Mouse (Mus musculus) erythroid progenitor cell, adult 5-6 weeks (primary cell): Measurements from ENCODE around the gene Srpr. TPM values are rescaled to one million over a fixed set of nuclear protein-coding genes. Genes with fewer than 3 reads are reported as not detected.

ENCODE experiments used
- ATAC-seq: replicated peaks from 2 replicates; pipeline ENCODE4 v1.8.0; 2016; ENCODE audit warnings: moderate number of reproducible peaks, mild to moderate bottlenecking, moderate TSS enrichment, inconsistent platforms; ENCODE audit not compliant: poor library complexity, low FRiP score, severe bottlenecking
- total RNA-seq, 2 experiments: library from RNA; stranded (forward) in 1 of 2; stranded (reverse) in 1 of 2; fragments of 150-400 nt in 1 of 2; fragments of 186-747, 209-891 nt in 1 of 2; gene quantifications; 2 replicates each; pipeline versions ENCODE4 v1.2.3 to v1.2.4; 2015 to 2017; ENCODE audit warnings: low replicate concordance in 2 of 2

Srpr gene
- total RNA-seq, 2 experiments from 2014 or later: 48.6 to 66.9 TPM

DNA sequence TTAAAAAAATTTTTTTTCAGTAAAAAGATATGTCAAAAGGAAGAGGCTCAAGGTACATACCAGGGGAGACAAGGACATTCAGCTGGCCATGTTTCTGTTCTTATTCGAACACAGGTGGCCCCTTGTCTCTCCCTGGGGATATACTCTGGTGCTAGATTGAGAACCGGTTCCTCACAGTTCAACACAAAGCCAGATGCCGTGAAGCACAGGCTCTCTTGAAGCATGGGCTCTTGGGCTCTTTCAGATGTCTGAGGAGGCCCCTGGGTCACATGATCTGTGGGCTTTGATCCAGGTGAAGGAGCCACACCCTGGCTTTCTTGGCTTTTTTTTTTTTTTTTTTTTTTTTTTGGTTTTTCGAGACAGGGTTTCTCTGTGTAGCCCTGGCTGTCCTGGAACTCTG is 13.5 kb upstream of the Srpr start:
- no peak for ATAC-seq

DNA sequence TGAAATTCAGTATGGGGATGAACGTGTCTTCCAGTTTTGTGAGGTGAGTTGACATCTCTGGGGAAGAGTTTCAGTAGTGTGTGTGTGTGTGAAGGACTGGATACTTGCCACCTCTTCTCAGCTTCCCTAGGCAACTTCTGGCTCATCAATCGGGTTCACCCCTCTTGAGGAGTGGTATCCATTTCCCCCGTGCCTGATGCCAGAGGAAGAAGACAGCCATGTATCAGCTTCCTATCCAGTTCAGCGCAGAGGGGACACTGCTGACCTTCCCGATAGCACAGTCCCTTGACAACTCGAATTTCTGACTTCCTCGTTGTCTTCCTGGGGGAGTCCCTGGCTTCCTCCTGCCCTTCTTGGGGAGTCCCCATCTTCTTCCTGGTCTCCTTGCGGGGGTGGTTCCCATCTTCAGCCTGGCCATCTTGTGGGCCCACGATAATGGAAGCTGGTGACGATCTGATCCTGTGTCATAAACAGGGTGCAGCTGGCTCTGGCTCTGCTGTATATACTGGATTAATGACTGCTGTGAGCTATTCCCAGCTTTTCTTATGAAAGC is 12.5 kb upstream of the Srpr start:
- ATAC-seq: no peak

- no peak; the same call in 1 of the 2 replicates for ATAC-seq
Observed at GRCm38 (mm10) chr9:35188700-35189099, 11.3 kb upstream of the Srpr start.

DNA sequence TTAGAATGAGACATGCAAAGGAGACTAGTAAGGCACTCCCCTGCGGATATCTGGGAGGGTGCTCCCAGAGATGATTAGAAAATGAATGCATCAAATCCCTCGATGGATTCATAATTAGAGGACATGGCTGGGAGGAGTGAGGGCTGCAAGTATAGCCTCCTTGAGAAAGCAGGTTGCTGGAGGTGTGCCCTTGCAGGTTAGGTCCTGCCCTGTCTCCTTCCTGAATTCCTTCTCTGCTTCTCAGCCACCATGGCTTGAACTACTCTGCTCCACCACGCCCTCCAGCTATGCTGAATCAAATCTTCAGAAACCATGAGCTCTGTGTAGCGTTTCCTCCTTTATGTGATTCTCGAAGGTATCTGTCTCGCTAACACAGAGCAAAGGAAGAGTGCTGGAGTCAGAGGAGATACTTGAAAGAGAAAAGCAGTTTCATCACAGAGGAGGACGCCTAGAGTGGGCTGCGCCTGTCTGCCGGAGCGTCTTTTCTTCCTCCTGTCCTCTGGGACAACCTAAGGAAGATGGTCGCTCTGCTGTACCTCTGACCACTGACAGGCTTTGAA is 6.9 kb upstream of the Srpr start:
- no peak for ATAC-seq

DNA sequence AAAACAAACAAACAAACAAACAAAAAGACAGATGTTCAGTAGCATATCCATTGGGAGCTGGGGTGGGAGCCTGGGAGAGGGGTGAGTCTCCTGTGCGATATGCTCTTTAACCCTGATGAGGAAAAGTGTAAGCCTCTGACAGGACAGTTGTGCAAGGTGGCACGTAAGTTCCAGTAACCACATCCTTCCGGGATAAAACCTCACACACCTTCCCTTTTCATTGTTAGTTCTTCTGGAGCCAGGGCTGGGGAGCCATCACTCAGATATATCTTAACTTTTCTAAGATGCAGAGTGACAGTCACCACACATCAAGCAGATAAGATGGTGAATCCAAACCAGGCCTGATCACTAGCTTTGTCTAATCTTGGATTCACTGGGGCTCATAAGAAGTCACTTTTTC is 5.9 kb upstream of the Srpr start:
- no peak for ATAC-seq

DNA sequence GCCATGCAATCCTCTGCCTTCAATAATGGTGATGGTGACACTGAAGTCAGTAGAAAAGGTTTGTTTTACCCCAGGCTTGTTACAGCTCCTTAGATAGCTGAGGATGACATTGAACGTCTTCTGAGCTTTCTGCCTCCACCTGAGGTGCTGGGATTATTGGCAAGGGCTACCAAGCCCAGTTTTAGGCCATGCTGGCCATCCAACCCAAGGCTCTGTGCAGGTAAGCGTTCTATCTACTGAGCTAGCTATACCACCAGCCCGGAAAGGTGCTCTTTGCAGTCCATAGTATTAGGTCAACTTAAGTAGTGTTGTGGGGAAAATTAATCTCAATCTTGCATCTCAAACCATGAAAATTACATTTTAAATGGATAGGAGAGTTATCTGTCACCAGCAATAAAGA is 2.4 kb upstream of the Srpr start:
- no peak for ATAC-seq

DNA sequence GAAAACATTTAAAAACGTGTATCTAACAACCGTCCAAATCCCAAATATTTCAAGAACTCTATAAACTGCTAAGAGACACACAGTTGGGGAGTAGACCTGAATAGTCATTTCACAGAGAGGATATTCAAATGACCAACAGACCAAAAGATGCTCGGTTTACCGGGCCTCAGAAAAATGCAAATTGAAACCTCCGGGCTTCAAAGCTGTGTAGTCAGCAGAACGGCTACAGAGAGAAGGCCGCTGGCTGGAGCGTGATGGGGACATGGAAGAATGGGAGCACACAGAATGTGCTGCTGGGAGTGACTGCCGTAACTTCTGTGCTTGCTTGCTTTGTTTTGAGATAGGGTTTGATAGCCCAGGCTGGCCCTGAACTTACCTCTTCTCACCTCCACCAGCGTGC is 1.6 kb upstream of the Srpr start:
- ATAC-seq: no peak

GRCm38 (mm10) chr9:35198945-35199771 is 817 bp upstream of the Srpr start:
- ATAC-seq: no peak

- peak; percentile 48 for ATAC-seq
Observed at GRCm38 (mm10) chr9:35200529-35201060, 620 bp downstream of the Srpr start.

- ATAC-seq: no peak
Observed at GRCm38 (mm10) chr9:35203536-35203935, 3.6 kb downstream of the Srpr start.

- no peak for ATAC-seq
Observed at GRCm38 (mm10) chr9:35204421-35204820, 4.4 kb downstream of the Srpr start.

- peak; percentile 97 for ATAC-seq
Observed at GRCm38 (mm10) chr9:35210542-35211474, 10.8 kb downstream of the Srpr start, which contains the start of gene Foxred1. TSS of gene Foxred1 (minus strand) at chr9:35211055.

DNA sequence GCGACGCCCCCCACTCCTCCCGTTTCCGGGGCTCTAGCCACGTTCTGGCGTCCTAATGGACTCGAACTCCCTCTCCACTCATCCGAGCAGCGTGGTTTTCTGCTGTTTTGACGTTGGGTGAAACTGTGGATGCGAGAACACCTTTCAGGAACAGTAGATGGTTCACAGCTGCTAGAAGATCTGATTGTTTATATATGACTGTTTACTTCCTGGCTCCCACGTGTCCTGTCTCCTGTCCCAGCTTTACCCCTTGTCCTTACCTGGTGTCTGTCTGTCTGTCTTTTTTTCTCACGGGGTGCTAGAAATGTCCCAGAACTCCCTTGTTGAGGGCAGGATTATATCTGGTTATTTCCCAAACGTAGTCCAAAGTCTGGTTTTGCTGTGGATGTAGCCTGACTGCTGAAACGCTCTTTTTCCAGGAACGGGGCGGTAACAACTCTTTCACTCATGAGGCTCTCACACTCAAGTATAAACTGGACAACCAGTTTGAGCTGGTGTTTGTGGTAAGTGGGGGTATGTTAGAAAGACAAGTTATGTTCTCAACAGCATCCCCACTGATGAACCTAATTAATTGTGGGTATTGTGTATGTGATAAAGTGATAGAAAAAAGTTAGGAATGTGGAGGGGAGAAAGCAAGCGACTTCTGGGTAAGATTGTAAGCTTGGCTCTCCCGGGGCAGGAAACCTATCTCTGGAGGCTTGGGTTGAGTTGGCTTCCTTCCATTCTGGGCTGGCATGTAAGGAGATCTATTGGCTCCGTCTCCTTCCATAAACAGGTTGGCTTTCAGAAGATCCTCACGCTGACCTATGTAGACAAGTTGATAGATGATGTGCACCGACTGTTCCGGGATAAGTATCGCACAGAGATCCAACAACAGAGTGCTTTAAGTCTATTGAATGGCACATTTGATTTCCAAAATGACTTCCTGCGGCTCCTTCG is 11.9 kb downstream of the Srpr start:
- ATAC-seq: no peak

- ATAC-seq: no peak
Observed at GRCm38 (mm10) chr9:35217963-35218362, 18.0 kb downstream of the Srpr start.

- no peak for ATAC-seq
Observed at GRCm38 (mm10) chr9:35223466-35223865, 23.5 kb downstream of the Srpr start.

DNA sequence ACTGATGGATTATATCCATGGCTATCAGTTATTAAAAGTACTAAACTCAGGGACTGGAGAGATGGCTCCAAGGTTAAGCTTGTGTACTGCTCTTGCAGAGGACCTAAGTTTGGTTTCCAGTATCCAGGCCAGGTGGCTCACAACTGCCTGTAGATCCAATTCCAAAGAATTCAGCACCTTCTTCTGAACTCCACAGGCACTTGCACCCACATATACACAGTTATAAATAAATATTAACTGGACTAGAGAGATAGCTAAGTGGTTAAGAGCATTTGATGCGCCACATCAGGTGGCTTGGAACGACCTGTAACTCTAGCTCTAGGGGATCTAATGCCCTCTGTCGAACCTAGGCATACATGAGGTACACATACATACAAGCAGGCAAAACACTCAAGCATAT is 28.7 kb downstream of the Srpr start:
- ATAC-seq: no peak

- no peak for ATAC-seq
Observed at GRCm38 (mm10) chr9:35235996-35236395, 36.0 kb downstream of the Srpr start.

- no peak for ATAC-seq
Observed at GRCm38 (mm10) chr9:35238371-35238770, 38.4 kb downstream of the Srpr start.
